Mouse (Mus musculus): ENCODE measurements around the gene Arntl2. TPM values are rescaled to one million over a fixed set of nuclear protein-coding genes. Genes with fewer than 3 reads are reported as not detected.

Arntl2 gene
- total and polyA plus RNA-seq, 2 experiments from 2014 or later, result 2.5 to 4.5 TPM

- peak; percentile 26 for TF ChIP-seq CTCF (IDR thresholded peaks at IDR 0.05)
Measured at GRCm38 (mm10) chr6:146760736-146761135, 35.1 kb upstream of the Arntl2 start.

GRCm38 (mm10) chr6:146762264-146762898, 33.5 kb upstream of the Arntl2 start:
- Histone ChIP-seq H3K4me1 (ENCODE audit: insufficient read depth, low read length) (no peaks in the 10 kb centered on the region), H3K27me3 (ENCODE audit: insufficient read depth, low read length) (no peaks in the 10 kb centered on the region), H3K9me3 (ENCODE audit: low read length) (no peaks in the 10 kb centered on the region), H3K4me3 (ENCODE audit: low read depth, low read length) (no peak overlapping the region), H3K9ac (replicated peaks; ENCODE audit: low read length, poor library complexity, severe bottlenecking) (no peak overlapping the region), H3K27ac (ENCODE audit: low read depth, low read length) (no peak overlapping the region), H3K4me2 (ENCODE audit: low read depth, low read length, poor library complexity, severe bottlenecking) (no peak overlapping the region), H3K36me3 (ENCODE audit: insufficient read depth, low read length) (peaks cover 12% of the 10 kb centered on the region; the same call in 1 of the 2 replicates)
- no peak for ATAC-seq (ENCODE audit: low FRiP score)
- 59% methylated on average over 5 of the region's 5 CpGs for WGBS
- TF ChIP-seq CTCF (IDR thresholded peaks at IDR 0.05), result peak; percentile 77
- DNase-seq (ENCODE audit: low spot score), result peak; percentile 52

More at GRCm38 (mm10) chr6:146760736-146761135, 35.1 kb upstream of the Arntl2 start:
- H3K9ac ChIP-seq (replicated peaks; ENCODE audit: low read length, poor library complexity, severe bottlenecking), result no peak overlapping the region
- no peaks in the 10 kb centered on the region for H3K4me1 ChIP-seq (ENCODE audit: insufficient read depth, low read length)
- H3K4me3 ChIP-seq (ENCODE audit: low read depth, low read length), result no peak overlapping the region
- H3K4me2 ChIP-seq (ENCODE audit: low read depth, low read length, poor library complexity, severe bottlenecking), result no peak overlapping the region
- 75% methylated on average over 4 of the region's 4 CpGs for WGBS
- H3K9me3 ChIP-seq (ENCODE audit: low read length), result no peaks in the 10 kb centered on the region
- DNase-seq (ENCODE audit: low spot score) (no peak), ATAC-seq (ENCODE audit: low FRiP score) (no peak)
- H3K36me3 ChIP-seq (ENCODE audit: insufficient read depth, low read length), result peaks cover 7% of the 10 kb centered on the region; the same call in 1 of the 2 replicates
- no peak overlapping the region for H3K27ac ChIP-seq (ENCODE audit: low read depth, low read length)
- H3K27me3 ChIP-seq (ENCODE audit: insufficient read depth, low read length), result no peaks in the 10 kb centered on the region

GRCm38 (mm10) chr6:146764593-146764992, 31.3 kb upstream of the Arntl2 start:
- no peak overlapping the region for H3K4me3 ChIP-seq (ENCODE audit: low read depth, low read length)
- ATAC-seq (ENCODE audit: low FRiP score) (no peak), DNase-seq (ENCODE audit: low spot score) (no peak)
- no peaks in the 10 kb centered on the region for H3K9me3 ChIP-seq (ENCODE audit: low read length)
- H3K27ac ChIP-seq (ENCODE audit: low read depth, low read length), result no peak overlapping the region
- H3K9ac ChIP-seq (replicated peaks; ENCODE audit: low read length, poor library complexity, severe bottlenecking), result no peak overlapping the region
- no peaks in the 10 kb centered on the region for H3K27me3 ChIP-seq (ENCODE audit: insufficient read depth, low read length)
- no peaks in the 10 kb centered on the region for H3K4me1 ChIP-seq (ENCODE audit: insufficient read depth, low read length)
- H3K4me2 ChIP-seq (ENCODE audit: low read depth, low read length, poor library complexity, severe bottlenecking), result no peak overlapping the region
- no peak for TF ChIP-seq CTCF (IDR thresholded peaks at IDR 0.05)
- WGBS, result 79% methylated on average over 2 of the region's 2 CpGs
- peaks cover 26% of the 10 kb centered on the region for H3K36me3 ChIP-seq (ENCODE audit: insufficient read depth, low read length)

GRCm38 (mm10) chr6:146765270-146765669, 30.6 kb upstream of the Arntl2 start:
- 88% methylated on average over 4 of the region's 4 CpGs for WGBS
- H3K9ac ChIP-seq (replicated peaks; ENCODE audit: low read length, poor library complexity, severe bottlenecking), result no peak overlapping the region
- H3K4me1 ChIP-seq (ENCODE audit: insufficient read depth, low read length), result no peaks in the 10 kb centered on the region
- TF ChIP-seq CTCF (IDR thresholded peaks at IDR 0.05), result no peak
- H3K4me3 ChIP-seq (ENCODE audit: low read depth, low read length), result no peak overlapping the region
- DNase-seq (ENCODE audit: low spot score) (no peak), ATAC-seq (ENCODE audit: low FRiP score) (no peak)
- no peak overlapping the region for H3K27ac ChIP-seq (ENCODE audit: low read depth, low read length)
- no peaks in the 10 kb centered on the region for H3K27me3 ChIP-seq (ENCODE audit: insufficient read depth, low read length)
- H3K4me2 ChIP-seq (ENCODE audit: low read depth, low read length, poor library complexity, severe bottlenecking), result no peak overlapping the region
- H3K9me3 ChIP-seq (ENCODE audit: low read length), result no peaks in the 10 kb centered on the region
- peaks cover 29% of the 10 kb centered on the region for H3K36me3 ChIP-seq (ENCODE audit: insufficient read depth, low read length)

GRCm38 (mm10) chr6:146768813-146769404, 26.9 kb upstream of the Arntl2 start:
- DNase-seq (ENCODE audit: low spot score) (no peak), ATAC-seq (ENCODE audit: low FRiP score) (no peak)
- no peak overlapping the region for H3K4me2 ChIP-seq (ENCODE audit: low read depth, low read length, poor library complexity, severe bottlenecking)
- H3K27ac ChIP-seq (ENCODE audit: low read depth, low read length), result no peak overlapping the region
- H3K9me3 ChIP-seq (ENCODE audit: low read length), result no peaks in the 10 kb centered on the region
- peaks cover 32% of the 10 kb centered on the region for H3K36me3 ChIP-seq (ENCODE audit: insufficient read depth, low read length)
- no peaks in the 10 kb centered on the region for H3K27me3 ChIP-seq (ENCODE audit: insufficient read depth, low read length)
- H3K4me3 ChIP-seq (ENCODE audit: low read depth, low read length), result no peak overlapping the region
- 94% methylated on average over 10 of the region's 10 CpGs for WGBS
- no peak overlapping the region for H3K9ac ChIP-seq (replicated peaks; ENCODE audit: low read length, poor library complexity, severe bottlenecking)
- H3K4me1 ChIP-seq (ENCODE audit: insufficient read depth, low read length), result no peaks in the 10 kb centered on the region
- TF ChIP-seq CTCF (IDR thresholded peaks at IDR 0.05), result no peak

GRCm38 (mm10) chr6:146770005-146770745, 25.7 kb upstream of the Arntl2 start:
- no peak overlapping the region for H3K27ac ChIP-seq (ENCODE audit: low read depth, low read length)
- no peak overlapping the region for H3K9ac ChIP-seq (replicated peaks; ENCODE audit: low read length, poor library complexity, severe bottlenecking)
- ATAC-seq (ENCODE audit: low FRiP score), result no peak

More at GRCm38 (mm10) chr6:146770005-146770745, 25.7 kb upstream of the Arntl2 start:
- 75% methylated on average over 6 of the region's 6 CpGs for WGBS
- no peaks in the 10 kb centered on the region for H3K9me3 ChIP-seq (ENCODE audit: low read length)
- TF ChIP-seq CTCF (IDR thresholded peaks at IDR 0.05), result no peak
- no peaks in the 10 kb centered on the region for H3K4me1 ChIP-seq (ENCODE audit: insufficient read depth, low read length)
- H3K4me3 ChIP-seq (ENCODE audit: low read depth, low read length), result no peak overlapping the region
- DNase-seq (ENCODE audit: low spot score), result no peak
- no peaks in the 10 kb centered on the region for H3K27me3 ChIP-seq (ENCODE audit: insufficient read depth, low read length)
- H3K4me2 ChIP-seq (ENCODE audit: low read depth, low read length, poor library complexity, severe bottlenecking), result no peak overlapping the region
- peaks cover 37% of the 10 kb centered on the region for H3K36me3 ChIP-seq (ENCODE audit: insufficient read depth, low read length)
